Mouse (Mus musculus) spleen, postnatal 14 days (tissue): ENCODE results near the gene Slc19a1.
A peak's percentile ranks its signal among the peaks of the same experiment; 100 is the strongest.

Experiments used
- DNase-seq, 2 experiments: peaks; one replicate each; pipeline ENCODE4 v3.0.0; 2021 to 2022; ENCODE audit warnings: low spot score in 2 of 2

Gene Slc19a1

GRCm38 (mm10) chr10:77032591-77033322 is 716 bp downstream of the Slc19a1 start:
- DNase-seq = peak; percentile 88 to 90

DNA sequence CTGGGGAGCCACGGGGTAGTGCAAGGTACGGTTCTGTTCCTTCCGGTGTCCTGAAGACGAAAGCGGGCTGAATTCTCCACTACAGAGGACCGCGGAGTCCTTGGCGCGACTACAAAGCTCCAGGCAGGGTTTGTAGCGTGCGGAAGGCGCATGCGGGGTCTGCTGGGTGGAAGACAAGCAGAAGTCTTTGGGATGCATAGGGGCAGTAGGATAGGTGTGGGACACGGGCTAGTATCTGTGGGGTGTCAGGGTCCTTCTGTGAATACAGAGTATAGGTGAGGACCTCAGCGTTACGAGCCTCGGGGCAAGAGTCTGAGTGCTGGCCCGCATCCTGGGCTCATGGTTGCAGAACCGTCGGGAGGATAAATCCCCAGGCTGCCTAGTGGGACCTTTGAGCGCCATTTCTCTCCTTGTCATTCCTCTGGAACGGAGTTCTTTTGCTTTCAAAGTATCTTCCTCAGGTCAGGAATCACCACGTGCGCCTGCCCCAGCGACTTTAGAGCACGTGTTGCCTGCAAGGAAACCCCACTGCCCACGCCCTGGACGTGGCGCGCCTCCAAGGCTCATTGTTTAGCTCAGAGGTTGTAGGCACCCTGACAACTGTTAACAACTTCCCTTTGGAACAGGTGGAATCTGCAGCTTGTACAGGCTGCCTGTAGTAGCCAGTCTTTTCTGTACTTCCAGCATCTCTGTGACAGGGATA is 1.4 kb downstream of the Slc19a1 start:
- DNase-seq = peak in 1 of 2 experiments; percentile 17

DNA sequence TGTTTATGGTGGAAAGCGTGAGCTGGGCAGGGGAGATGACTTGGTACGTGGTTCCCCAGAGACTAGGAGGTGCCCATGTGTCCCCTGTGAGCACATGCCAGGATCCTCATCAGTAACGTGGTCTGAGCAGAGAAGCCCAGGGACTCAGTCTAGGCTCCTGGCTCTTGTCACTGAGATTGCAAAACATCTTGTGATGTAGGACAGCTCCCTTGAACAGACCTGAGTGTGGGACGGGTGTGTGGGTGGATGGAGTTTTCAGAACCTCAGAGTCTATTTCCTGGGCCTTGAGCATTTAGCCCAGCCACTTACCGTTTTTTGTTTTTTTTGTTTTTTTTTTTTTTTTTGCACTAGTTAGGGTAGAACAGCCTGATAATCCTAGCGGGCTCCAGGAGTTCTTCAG is 3.4 kb downstream of the Slc19a1 start:
- no peak for DNase-seq

DNA sequence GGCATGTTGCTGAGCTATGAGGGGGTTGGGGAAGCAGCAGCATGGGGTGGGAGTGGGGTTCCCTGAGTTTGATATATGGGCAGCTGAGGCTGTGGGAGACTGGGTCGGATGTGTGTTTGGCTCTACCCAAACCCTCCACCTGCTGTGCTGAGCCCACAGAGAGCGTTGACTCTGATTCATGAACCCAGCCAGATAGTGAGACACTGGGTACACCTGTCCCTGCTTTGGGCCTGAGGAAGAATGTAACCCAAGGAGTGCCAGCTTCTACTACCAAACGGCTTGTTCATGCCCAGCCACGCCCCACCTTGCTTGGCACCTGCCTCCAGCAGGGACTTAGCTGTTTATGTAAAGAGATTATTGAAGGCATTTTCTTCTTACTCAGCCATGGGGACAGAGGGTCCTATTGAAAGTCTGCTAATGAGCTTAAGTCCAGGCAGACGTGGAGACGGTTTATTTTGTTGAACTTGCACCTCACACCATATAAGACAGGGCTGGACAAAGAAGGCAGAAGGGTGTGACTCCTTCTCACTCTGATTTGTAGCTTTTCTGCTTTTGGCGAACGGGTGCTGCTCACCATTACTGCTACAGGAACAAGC is 6.6 kb downstream of the Slc19a1 start:
- no peak for DNase-seq

GRCm38 (mm10) chr10:77048196-77048595 is 16.2 kb downstream of the Slc19a1 start:
- DNase-seq = no peak

DNA sequence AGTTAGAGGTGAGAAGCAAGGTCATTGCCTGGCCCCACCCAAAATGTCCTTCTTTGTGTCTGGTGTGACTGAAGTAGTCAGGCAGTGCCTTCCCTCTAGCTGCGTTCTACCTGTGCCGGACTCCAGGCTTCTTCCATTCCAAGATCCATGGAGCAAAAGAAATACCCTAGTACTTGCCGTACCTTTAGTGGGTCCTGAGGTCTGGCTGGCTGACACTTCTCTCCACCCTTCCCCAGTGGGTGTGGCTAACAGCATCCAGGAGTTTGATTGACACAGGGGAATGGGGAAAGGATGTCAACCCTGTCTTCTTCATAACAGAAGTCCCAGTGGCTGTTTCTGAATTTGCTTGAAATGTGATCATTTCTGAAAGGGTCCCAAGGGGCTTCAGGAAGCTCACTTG is 16.6 kb downstream of the Slc19a1 start:
- no peak for DNase-seq

DNA sequence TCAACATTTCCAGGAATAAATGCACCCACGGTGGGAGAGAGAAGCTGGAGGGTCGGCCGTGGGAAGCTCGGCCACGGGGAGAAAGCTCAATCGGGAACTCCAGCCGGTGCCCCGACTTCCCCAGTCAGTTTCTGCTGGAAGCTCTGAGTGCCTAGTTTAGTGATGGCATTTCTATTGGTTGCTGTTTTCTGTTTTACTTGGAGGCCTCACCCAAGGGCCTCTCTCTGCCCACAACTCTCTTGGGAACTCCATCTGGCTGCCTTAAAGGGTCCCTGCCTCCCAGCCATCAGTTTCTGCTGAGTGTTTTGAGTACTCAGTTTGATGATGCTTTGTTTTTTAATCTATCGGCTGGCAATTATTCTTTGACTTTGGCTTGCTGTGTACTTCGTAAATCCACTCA is 24.7 kb downstream of the Slc19a1 start:
- no peak for DNase-seq

DNA sequence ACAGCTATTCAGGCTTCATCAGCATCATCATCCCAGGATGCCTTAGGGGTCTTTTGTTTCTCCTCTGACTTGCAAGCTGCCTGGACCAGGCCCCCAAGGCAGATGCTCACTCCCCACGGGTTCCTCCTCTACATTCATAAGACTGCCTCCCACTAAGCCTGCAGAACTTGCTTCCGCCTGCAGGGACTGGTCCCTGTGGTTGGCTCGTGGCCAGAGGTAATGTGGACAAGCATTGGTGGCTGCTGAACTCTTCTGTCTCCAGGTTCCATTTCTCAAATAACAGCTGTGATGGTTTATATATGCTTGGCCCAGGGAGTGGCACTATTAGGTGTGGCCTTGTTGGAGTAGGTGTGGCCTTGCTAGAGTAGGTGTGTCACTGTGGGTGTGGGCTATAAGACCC is 29.4 kb downstream of the Slc19a1 start:
- DNase-seq = no peak

- DNase-seq = no peak
These were observed 30.5 kb downstream of the Slc19a1 start for GRCm38 (mm10) chr10:77062393-77063010.

GRCm38 (mm10) chr10:77064239-77064638 is 32.2 kb downstream of the Slc19a1 start:
- no peak for DNase-seq

GRCm38 (mm10) chr10:77064659-77065058 is 32.6 kb downstream of the Slc19a1 start:
- DNase-seq = no peak

DNA sequence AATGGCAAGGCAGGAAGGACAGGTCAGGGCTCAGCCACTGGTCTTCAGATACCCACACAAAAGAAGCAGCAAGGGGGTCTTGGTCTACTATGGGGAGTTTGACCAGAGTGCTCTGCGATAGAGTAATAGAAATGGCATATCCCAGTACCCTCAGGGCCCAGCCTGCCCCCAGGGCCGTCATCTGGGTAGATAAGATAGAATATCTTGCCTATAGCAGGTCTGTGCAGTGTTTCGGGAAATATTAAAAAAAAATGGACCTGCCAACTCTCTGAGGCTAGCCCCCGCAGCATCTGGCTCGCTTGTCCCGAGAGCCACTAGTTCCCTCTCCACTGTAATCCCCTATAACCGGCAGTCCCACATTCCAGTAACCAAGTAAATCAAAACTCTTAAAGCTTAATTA is 36.4 kb downstream of the Slc19a1 start:
- no peak for DNase-seq

- peak; percentile 40 to 58 for DNase-seq
These were observed 38.0 kb downstream of the Slc19a1 start for GRCm38 (mm10) chr10:77070072-77070471.

- no peak for DNase-seq
These were observed 42.4 kb downstream of the Slc19a1 start for GRCm38 (mm10) chr10:77074276-77074974.

DNA sequence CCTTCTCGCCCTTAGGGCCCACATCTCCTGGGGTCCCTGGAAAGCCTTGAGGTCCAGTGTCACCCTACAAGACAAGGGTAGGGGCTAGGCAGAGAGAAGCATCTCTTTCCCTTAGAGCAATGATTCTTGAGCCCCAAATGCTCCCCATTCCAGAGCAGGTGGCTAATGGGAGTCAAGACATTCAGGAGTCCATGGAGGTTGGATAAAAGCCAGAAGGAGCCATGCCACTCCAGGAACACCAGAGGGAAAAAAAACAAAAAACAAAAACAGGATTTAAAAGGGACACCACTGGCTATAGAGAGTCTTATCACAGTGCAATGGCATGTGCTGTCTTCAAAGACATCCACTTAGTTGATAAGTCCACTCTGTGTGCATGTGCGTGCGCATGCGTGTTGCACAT is 46.4 kb downstream of the Slc19a1 start:
- no peak for DNase-seq

DNA sequence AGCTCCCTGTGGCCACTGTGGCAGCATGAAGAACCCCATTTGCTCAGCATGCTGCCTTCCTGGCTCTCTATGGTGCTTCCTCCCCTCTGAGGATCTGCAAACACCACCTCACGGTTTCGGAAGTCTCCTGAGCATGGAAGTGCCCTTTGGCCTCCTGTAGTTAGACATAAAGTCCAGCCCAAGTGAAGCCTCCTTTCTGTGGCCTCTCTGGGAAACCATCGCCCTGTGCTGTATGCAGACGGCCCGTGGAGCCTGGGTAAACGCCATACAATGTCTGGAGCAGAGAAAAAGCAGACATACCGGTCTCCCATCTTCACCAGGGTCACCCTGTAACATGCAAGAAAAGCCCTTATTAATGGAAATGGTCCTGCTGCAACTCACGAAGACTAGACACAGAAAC is 46.9 kb downstream of the Slc19a1 start:
- DNase-seq = no peak

DNA sequence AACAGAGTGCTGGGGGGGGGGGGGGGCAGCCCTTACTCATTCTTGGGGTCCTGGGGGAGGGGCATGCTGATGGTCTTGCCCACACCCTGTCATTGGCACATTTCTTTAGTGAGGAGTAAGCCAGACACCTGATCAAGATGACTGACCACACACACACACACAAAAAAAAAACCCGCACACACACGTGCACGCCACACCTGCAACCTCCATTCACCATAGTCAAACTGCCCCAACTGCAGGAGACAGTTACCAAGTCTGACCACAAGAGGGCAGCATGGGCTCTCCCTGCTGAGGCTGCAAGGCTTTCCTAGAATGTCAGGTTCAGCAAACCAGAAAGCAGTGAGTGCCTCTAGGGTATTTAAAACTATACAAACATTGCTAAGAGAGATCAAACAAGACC is 50.4 kb downstream of the Slc19a1 start:
- peak; percentile 29 to 59 for DNase-seq

GRCm38 (mm10) chr10:77082921-77083320 is 50.9 kb downstream of the Slc19a1 start:
- no peak for DNase-seq

DNA sequence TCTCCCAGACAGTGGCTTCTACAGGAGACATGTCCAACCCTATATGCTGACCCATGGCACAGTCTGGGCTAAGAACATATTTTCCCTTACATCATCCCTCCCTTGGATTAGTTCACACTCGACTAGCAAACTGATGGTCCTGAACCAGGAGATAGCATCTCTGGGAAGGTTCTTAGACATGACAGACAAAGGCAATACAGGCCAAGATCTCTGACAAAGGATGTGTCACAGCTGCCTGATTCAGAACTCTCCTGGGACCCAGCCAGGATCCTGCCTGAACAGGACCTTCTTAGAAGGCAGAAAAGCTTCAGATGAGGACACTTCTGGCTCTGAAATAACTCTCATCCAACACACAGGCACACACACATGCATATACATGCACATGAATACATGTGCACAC is 52.5 kb downstream of the Slc19a1 start:
- DNase-seq = no peak

DNA sequence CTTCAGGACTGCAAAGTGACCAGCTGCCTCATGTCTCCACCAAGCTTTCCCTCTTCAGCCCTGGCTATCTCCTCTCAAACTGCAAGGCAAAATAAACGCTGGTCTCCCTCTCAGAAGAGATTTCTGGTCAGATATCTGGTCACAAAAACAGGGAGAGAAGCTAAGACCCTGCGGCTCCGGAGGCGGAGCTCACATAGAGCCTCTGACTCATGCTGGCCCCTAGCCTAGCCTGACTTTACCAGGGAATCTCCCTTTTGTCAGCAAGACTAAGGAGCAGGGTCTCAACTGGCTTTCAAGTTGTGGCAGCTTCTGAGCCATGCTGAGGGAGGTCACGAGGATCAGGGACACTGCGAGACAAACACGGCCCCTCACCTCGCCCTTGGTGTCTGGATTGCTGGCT is 57.3 kb downstream of the Slc19a1 start:
- DNase-seq = no peak

GRCm38 (mm10) chr10:77090063-77090462 is 58.0 kb downstream of the Slc19a1 start:
- no peak for DNase-seq

DNA sequence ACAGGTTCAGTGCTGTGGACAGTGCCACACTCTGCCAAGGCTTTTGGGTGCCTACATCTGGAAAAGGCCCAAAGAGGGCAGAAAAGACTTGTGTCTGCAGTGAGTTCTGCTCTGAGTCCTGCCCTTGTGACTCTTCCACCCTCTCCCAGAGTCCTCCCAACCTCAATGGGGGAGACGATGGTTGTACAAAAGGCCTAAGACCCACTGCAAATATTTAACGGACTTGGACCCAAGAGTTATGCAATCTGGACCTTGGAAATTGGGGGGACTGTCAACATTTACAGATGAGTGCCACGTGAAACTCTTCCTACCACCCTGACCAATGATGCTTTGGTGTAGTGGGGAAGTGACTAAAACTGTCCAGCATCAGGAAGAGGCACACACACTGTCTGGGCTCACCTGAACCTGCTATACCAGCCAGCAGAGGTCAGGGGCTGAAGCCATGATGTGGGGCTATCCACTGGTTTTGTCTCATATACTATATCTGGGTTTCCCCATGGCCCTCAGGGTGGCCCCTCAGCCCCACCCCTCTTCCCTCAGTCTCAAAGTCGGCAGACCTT is 59.6 kb downstream of the Slc19a1 start:
- no peak for DNase-seq
